33 mouse cellular contexts compared by ENCODE assay signal in genomic region chr1:178836998-178837397, GRCm38 (mm10).
"Had no signal": no experiment of that assay in that cellular context is flagged by ENCODE, and none has a peak within 500 bp of the region (broad histone marks: within the 10 kb centered on the region; RNA-seq: fewer than 3 reads in every experiment).

No protein-coding gene starts in this region.

- H3K4me3 ChIP-seq: limb, embryonic 10.5 days; limb, embryonic 12.5 days; limb, embryonic 13.5 days; limb, embryonic 15.5 days; liver, embryonic 12.5 days; liver, embryonic 13.5 days; liver, embryonic 15.5 days; lung, embryonic 15.5 days; megakaryocyte, embryonic 14.5 days; midbrain, embryonic 10.5 days; midbrain, embryonic 12.5 days; midbrain, embryonic 13.5 days; midbrain, embryonic 15.5 days; myocyte; neural tube, embryonic 12.5 days; neural tube, embryonic 13.5 days had no signal

- H3K9ac ChIP-seq: limb, embryonic 12.5 days; limb, embryonic 13.5 days; limb, embryonic 15.5 days; liver, embryonic 12.5 days; liver, embryonic 13.5 days; liver, embryonic 14.5 days; liver, embryonic 15.5 days; liver, postnatal 0 days; lung, embryonic 14.5 days; lung, embryonic 15.5 days; midbrain, embryonic 12.5 days; midbrain, embryonic 13.5 days; midbrain, embryonic 15.5 days; neural tube, embryonic 12.5 days; neural tube, embryonic 13.5 days had no signal

- H3K36me3 ChIP-seq: limb, embryonic 12.5 days; limb, embryonic 13.5 days; limb, embryonic 15.5 days; liver, embryonic 12.5 days; liver, embryonic 13.5 days; liver, embryonic 15.5 days; lung, embryonic 15.5 days; midbrain, embryonic 10.5 days; midbrain, embryonic 12.5 days; midbrain, embryonic 13.5 days; midbrain, embryonic 15.5 days; neural tube, embryonic 12.5 days; neural tube, embryonic 13.5 days had no signal

- H3K9me3 ChIP-seq: limb, embryonic 10.5 days; limb, embryonic 12.5 days; limb, embryonic 13.5 days; limb, embryonic 15.5 days; liver, embryonic 12.5 days; liver, embryonic 13.5 days; liver, embryonic 15.5 days; lung, embryonic 15.5 days; megakaryocyte, embryonic 14.5 days; midbrain, embryonic 10.5 days; midbrain, embryonic 12.5 days; midbrain, embryonic 13.5 days; midbrain, embryonic 15.5 days; neural tube, embryonic 12.5 days; neural tube, embryonic 13.5 days had no signal

- H3K4me2 ChIP-seq: limb, embryonic 12.5 days; limb, embryonic 13.5 days; limb, embryonic 15.5 days; liver, embryonic 11.5 days; liver, embryonic 12.5 days; liver, embryonic 13.5 days; liver, embryonic 15.5 days; lung, embryonic 14.5 days; lung, embryonic 15.5 days; midbrain, embryonic 11.5 days; midbrain, embryonic 12.5 days; midbrain, embryonic 13.5 days; midbrain, embryonic 15.5 days; neural tube, embryonic 12.5 days; neural tube, embryonic 13.5 days had no signal

- H3K27me3 ChIP-seq: limb, embryonic 12.5 days; limb, embryonic 13.5 days; limb, embryonic 15.5 days; liver, embryonic 13.5 days; liver, embryonic 15.5 days; lung, embryonic 15.5 days; megakaryocyte, embryonic 14.5 days; midbrain, embryonic 12.5 days; midbrain, embryonic 13.5 days; midbrain, embryonic 15.5 days; neural tube, embryonic 12.5 days; neural tube, embryonic 13.5 days had no signal

- H3K4me1 ChIP-seq: limb, embryonic 13.5 days; limb, embryonic 15.5 days; liver, embryonic 12.5 days; liver, embryonic 13.5 days; liver, embryonic 15.5 days; lung, embryonic 15.5 days; megakaryocyte, embryonic 14.5 days had no signal

- H3K27ac ChIP-seq: limb, embryonic 10.5 days; limb, embryonic 12.5 days; limb, embryonic 13.5 days; limb, embryonic 15.5 days; liver, embryonic 12.5 days; liver, embryonic 13.5 days; liver, embryonic 14.5 days; liver, embryonic 15.5 days; lung, embryonic 15.5 days; macrophage; midbrain, embryonic 10.5 days; midbrain, embryonic 12.5 days; midbrain, embryonic 13.5 days; midbrain, embryonic 15.5 days; neural tube, embryonic 12.5 days; neural tube, embryonic 13.5 days had no signal

- DNase-seq: left cerebral cortex, postnatal 4 days; liver; liver, embryonic 13.5 days; liver, postnatal 0 days; lung, adult 18-20 months; lung, adult 2 months; lung, embryonic 14.5 days; lung, postnatal 10 days; lung, postnatal 14 days; lung, postnatal 36 days; lung, postnatal 4 days; midbrain, embryonic 14.5 days had no signal

- ATAC-seq: liver, embryonic 12.5 days; liver, postnatal 0 days; lung, postnatal 0 days; midbrain, embryonic 13.5 days; midbrain, embryonic 15.5 days; midbrain, embryonic 16.5 days had no signal
